Mouse (Mus musculus): Measurements from ENCODE around the gene Gm19668. TPM values are rescaled to one million over a fixed set of nuclear protein-coding genes. Genes with fewer than 3 reads are reported as not detected.
"Not testable (repeated sequence)": the region's sequence is repeated elsewhere in the genome, so short reads cannot be mapped to it uniquely, and the experiment has no call there.

Gene Gm19668
- total RNA-seq (2021) = not detected
- long read RNA-seq, experiment 1 = 0 reads
- long read RNA-seq, experiment 2 = 0 reads

DNA sequence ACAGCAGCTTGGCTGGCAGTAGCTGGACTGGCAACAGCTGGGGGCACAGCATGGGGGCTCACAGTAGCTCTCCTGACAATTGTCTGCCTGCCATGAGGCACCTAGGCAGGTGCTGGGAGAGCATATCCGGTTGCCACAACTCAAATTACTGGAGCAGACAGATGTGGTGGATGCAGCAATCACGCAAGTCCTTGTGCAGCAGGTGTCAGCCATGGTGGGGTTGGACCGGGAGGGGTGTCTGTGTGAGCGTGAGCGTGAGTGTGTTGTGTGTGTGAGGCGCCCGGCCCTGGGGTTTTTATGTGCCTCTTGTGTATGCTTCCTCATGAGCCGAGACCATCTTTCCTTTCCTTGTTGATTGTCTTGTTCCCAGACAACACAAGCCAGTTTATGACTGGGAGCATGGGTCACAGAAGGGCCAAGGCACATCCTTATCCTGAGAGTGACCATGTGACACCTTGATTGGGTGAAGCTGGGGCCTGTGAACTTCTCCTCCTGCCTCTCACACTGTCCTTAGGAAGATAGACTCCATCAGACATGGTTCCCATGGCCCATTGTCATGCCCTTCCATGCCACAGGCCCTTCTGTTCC is at the start of gene Gm19668:
Gene Gm19668, minus strand, starts transcription at position 213 of the 588 bp plus-strand sequence.
- no peak for DNase-seq

DNA sequence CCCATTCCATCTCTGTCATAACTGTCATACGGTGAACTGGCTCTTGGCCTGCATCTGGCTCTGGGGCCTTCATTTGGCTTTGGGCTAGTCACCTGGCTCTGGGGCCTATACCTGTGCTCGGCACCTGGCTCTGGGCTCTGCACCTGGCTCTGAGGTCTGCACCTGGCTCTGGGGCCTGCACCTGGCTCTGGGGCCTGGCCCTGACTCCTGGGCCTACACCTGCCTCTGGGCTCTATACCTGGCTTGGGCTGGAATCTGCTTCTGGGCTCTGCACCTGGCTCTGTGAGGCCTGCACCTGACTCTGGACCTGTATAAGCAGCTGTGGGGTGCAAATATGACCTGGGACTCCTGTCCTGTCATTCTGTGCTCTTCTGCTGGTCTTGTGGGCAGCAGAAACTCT is 48.6 kb upstream of the Gm19668 start:
- DNase-seq = no peak

DNA sequence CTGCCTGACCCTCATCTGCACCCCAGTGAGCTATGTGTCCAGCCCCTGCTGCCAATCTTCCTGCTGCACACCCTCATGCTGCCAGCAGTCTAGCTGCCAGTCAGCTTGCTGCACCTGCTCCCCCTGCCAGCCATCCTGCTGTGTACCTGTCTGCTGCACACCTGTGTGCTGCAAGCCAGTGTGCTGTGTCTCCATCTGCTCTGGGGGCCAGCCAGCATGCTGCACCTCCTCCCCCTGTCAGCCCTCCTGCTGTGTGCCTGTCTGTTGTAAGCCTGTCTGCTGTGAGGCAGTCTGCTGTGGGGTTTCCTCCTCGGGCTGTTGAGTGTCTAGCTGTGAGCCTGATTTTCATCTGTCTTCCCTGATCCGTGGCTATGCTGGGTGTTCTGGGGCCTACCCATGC is 48.0 kb upstream of the Gm19668 start:
- no peak for DNase-seq

DNA sequence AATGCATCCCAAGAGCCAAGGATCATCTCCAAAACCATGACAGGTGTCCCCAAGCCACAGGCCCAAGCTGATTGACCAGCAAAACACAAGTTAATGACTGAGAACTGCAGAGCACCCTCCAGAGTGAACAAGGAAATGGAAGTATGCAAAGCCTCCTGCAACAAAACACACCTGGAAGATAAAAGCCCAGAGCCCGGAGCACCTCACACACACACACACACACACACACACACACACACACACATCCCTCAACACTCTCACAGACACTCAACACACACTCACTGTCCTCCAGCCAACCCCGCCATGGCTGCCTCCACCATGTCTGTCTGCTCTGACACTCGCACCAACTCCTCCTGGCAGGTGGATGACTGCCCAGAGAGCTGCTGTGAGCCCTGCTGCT is 47.6 kb upstream of the Gm19668 start, which contains the start of gene Gm36176:
Gene Gm36176, plus strand, starts transcription at position 301 of the 400 bp plus-strand sequence.
- no peak for DNase-seq

DNA sequence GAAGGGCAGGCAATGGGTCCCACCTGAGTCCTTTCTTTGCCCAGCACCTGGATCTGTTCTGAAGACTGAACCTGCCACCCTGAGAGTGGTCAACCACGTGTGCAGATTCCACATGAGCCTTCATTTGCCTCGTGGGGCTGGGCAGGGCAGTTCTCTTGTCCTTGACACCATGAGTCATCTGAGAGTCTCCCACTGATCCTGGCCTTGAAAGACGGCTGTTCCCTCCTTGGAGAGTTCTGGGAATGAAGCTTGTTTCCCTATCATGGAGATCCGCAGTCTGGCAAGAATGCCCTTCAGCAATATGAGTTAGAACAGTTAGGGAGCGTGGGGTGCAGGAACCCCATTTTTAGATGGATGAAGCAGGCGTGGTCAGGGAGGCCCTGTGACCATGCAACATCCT is 40.1 kb upstream of the Gm19668 start:
- DNase-seq = no peak

DNA sequence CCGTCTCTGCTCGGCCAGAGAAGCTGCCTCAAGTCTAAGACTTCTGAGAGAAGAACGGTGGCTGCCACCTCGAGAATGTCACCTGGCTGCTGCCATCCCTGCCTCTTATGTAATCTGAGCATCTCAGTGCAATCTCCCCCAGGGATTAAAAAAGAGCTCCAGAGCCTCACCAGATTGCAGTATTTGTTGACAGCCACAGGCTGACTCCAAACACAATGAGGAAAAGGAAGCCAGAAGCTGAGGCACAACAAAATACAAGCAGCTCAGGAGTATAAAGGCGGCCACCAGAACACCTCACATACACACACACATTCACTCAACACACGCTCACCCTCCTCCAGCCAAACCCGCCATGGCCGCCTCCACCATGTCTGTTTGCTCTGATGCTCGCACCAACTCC is 36.7 kb upstream of the Gm19668 start, which contains the start of gene Krtap10-10:
Gene Krtap10-10, plus strand, starts transcription at position 301 of the 400 bp plus-strand sequence.
- no peak for DNase-seq

DNA sequence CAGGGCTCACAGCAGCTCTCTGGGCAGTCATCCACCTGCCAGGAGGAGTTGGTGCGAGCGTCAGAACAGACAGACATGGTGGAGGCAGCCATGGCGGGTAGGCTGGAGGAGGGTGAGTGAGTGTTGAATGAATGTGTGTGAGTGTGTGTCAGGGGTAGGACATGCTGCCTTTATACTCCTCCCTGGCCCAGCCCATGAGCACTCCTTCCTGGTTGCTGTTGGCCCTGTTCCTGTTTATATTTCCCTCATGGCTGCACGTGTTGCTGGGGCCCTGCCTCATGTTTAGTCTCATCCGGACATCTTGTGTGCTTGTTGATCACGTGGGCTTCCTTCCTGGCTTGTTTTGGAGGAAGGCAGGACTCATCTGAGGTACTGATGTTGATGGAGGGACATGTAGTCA is 28.0 kb upstream of the Gm19668 start, which contains the start of gene Krtap10-4:
Gene Krtap10-4, minus strand, starts transcription at position 145 of the 400 bp plus-strand sequence.
- DNase-seq = no peak

DNA sequence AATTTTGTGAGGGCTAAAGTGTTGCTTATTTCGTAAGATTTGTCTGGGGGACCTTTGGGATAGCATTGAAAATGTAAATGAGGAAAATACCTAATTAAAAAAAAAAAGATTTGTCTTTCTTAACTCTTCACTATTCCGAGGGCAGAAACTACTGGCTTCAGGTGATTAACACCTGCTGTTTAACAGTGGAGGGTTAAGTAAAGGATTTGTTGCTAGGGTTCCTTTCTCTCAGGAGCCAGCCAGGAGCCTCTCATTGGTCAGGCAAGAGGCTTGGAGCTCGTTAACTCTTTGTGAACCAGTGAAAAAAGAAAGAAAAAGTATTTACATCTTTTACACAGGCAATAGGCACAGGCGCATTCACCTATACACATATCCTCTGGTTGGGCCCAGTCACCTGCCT is 20.3 kb upstream of the Gm19668 start:
- DNase-seq = no peak

DNA sequence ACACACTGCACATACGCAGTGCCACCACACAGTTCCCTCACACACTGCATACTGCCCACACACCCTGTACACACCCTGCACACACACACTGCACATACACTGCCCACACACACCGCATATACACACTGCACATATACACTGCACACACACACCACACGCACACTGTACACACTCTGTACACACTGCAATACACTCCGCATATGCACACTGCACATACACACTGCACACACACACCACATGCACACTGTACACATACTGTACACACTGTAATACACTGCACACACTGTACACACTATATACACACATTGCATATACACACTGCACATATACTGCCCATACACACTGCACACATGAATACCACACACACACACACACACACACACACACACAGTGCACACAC is 19.6 kb upstream of the Gm19668 start:
- DNase-seq = no peak

DNA sequence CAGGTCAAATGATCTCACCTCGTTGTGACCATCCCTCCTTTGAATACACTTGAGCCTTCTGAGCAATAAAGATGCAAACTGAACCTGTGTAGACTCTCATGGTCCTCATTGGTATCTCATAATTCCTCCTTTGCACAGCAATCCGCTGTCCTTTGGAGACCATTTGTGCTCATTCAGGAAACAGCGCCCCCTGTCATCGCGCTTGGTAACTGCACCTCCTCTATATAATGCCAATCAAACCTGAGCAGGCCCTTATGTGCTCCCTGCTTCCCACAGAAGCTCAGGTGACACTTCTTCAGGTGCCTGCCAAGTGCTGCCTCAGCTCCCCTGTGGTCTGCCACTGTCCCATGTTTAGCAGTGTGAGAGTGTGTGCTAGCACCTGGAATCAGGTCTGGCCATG is 16.6 kb upstream of the Gm19668 start:
- no peak for DNase-seq

DNA sequence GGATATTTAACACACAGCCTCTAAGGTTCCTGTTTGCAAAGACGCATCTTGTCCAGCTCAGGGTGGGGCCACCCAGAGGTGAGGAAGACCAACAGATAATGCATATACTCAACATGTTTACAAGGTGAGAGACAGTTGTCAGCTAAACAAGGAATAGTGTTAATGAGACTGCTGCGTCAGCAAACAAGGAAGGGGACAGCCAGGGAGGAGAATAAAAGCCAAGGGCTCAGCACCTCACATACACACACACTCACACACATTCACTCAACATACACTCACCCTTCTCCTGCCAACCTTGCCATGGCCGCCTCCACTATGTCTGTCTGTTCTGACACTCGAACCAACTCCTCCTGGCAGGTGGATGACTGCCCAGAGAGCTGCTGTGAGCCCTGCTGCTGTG is 15.4 kb upstream of the Gm19668 start, which contains the start of gene Gm2696:
Gene Gm2696, plus strand, starts transcription at position 301 of the 400 bp plus-strand sequence.
- no peak for DNase-seq

DNA sequence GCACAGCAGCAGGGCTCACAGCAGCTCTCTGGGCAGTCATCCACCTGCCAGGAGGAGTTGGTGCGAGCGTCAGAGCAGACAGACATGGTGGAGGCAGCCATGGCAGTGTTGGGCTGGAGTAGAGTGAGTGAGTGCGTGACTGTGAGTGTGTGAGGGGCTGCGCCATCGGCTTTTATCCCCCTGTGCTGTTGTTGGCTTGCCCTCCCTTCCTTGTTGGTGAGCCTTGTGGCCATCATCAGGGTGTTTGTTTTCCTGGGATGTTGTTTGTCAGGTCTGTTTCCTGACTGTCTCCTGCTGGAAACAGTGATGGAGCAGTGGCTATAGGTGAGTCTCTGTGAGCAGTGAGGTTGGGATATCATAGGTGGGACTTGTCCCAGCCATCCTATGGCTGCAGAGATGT is 12.8 kb upstream of the Gm19668 start, which contains the start of gene Gm9507:
Gene Gm9507, minus strand, starts transcription at position 101 of the 400 bp plus-strand sequence.
- no peak for DNase-seq

DNA sequence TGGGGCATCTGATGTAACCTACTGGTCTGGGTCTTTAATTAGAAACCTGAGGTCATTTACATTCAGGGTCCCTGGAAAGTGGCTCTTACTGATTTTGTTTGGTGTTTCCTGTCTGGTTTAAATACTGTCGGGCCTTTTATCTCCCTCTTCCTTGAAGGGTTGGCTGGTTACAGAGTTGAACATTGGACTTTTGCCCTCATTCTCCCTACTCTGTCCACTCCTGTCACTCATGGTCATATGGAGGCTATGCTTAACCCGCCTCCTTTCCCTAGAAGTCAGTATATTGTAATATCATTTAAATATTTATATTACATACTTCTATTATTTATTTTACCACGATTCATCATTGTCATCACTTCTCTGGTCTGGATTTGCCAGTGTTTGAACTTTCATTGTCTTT is 5.2 kb upstream of the Gm19668 start:
- no peak for DNase-seq

DNA sequence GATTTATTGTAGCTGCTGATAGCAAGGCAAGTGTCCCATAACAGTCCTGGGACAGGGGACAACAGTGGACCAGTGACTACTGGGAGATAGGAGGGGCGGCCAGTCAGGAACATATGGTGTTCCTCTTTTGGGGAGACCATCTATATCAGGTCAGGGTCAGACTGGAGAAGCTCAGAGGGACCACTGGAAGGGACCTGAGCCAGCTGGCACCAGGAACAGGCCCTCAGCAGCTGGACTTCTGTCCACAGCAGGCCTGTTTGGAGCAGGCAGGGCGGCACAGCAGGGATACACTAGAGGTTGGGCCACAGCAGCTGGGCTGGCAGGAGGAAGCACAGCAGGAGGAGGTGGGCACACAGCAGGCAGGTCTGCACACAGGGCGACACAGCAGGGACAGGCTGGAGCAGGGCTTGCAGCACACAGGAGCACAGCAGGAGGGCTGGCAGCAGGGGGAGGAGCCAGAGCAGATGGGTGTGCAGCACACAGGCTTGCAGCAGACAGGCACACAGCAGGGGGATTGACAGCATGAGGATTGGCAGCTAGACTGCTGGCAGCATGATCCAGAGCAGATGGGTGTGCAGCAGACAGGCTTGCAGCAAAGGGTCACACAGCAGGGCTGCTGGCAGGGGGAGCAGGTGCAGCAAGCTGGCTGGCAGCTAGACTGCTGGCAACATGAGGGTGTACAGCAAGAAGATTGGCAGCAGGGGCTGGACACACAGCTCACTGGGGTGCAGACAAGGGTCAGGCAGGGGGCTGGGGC is 591 bp downstream of the Gm19668 start:
- DNase-seq = not testable (repeated sequence)

DNA sequence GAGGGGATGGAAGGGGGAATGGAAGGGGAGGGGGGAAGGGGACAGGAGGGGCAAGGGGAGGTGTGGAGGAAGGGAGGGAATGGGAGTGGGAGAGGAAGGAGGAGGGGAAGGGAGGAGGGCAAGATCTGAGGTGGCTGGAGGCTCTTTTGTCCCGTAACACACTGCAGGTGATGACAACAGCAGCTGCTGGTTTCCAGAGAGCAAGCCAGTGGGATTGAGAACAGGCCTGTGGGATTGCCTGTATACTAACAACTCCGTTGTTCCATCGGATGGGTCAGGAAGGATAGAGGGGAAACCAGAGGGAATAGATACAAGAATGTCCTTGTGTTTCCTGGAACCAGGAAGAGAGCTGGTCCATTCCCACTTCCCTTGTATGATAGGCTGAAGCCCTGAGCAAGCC is 1.3 kb downstream of the Gm19668 start:
- no peak for DNase-seq

DNA sequence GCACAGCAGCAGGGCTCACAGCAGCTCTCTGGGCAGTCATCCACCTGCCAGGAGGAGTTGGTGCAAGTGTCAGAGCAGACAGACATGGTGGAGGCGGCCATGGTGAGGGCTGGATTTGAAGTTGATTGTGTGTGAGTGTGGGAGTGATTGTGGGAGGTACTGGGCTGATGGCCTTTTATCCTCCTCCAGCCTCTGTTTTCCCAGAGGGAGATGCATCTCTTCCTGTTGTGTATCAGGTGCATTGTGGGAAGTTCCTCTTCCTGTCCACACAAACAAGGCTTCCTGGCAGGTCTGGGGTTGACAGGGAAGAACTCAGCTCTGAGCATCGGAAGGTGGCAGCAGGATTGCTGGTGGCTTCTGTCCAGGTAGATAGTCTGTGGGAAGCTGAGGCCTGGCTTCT is 4.0 kb downstream of the Gm19668 start, which contains the start of gene Gm9639:
Gene Gm9639, minus strand, starts transcription at position 101 of the 400 bp plus-strand sequence.
- no peak for DNase-seq

DNA sequence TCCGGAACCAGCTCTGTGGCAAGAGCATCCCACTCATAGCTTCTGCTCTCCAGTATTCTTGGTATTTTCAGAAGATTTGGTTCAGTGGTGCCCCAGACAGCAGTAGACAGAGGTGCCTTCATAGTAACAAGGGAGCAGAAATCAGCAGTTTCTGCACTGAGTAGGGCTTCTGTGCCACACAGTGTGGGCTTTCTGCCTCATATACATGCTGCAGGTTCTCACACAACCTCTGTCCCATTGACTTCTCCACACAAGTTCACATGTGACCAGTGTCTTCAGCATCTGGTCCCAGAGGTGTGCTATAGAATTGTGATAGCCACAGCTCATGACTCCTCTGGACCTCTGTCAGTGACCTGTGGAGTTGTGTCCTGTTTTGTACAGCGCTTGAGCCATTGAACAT is 10.3 kb downstream of the Gm19668 start:
- DNase-seq = no peak

DNA sequence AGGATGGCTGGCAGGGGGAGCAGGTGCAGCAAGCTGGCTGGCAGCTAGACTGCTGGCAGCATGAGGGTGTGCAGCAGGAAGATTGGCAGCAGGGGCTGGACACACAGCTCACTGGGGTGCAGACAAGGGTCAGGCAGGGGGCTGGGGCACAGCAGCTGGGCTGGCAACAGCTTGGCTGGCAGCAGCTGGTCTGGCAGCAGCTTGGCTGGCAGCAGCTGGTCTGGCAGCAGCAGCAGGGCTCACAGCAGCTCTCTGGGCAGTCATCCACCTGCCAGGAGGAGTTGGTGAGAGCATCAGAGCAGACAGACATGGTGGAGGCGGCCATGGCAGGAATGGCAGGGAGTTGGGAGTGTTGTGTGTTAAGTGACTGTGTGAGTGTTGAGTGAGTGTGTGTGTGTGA is 11.1 kb downstream of the Gm19668 start, which contains the start of gene Gm7137:
Gene Gm7137, minus strand, starts transcription at position 325 of the 400 bp plus-strand sequence.
- DNase-seq = not testable (repeated sequence)

DNA sequence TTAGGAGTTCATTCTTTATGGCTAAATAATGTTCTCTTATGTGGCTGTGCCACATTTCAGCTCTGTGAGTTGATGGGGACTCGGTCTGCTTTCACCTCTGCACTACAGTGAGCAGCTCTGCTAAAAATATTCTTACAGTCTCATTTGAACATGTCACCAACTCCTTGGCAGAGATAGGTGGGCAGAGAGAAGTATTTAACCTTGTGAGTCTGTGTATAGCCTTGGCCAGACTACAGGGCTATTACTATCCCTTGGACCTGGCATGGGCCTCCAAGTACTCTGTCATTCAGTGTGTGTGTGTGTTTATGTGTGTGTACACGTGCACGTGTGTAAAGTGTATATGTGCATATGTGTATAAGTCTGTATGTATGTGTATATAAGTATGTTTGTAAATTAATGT is 15.5 kb downstream of the Gm19668 start:
- DNase-seq = not testable (repeated sequence)

DNA sequence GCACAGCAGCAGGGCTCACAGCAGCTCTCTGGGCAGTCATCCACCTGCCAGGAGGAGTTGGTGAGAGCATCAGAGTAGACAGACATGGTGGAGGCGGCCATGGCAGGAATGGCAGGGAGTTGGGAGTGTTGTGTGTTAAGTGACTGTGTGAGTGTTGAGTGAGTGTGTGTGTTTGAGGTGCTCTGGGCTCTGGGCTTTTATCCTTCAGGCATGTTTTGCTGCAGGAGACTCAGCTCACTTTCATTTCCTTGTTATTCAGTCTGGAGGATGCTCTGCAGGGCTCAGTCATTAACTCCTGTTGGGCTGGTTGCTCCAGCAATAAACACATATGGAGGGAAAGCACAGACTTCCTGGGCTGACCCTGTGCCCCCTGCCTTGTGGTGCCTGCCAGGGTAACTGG is 16.5 kb downstream of the Gm19668 start, which contains the start of gene Gm3250:
Gene Gm3250, minus strand, starts transcription at position 101 of the 400 bp plus-strand sequence.
- not testable (repeated sequence) for DNase-seq

DNA sequence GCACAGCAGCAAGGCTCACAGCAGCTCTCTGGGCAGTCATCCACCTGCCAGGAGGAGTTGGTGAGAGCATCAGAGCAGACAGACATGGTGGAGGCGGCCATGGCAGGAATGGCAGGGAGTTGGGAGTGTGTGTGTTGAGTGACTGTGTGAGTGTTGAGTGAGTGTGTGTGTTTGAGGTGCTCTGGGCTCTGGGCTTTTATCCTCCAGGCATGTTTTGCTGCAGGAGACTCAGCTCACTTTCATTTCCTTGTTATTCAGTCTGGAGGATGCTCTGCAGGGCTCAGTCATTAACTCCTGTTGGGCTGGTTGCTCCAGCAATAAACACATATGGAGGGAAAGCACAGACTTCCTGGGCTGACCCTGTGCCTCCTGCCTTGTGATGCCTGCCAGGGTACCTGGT is 22.1 kb downstream of the Gm19668 start, which contains the start of gene Gm7138:
Gene Gm7138, minus strand, starts transcription at position 101 of the 400 bp plus-strand sequence.
- not testable (repeated sequence) for DNase-seq

DNA sequence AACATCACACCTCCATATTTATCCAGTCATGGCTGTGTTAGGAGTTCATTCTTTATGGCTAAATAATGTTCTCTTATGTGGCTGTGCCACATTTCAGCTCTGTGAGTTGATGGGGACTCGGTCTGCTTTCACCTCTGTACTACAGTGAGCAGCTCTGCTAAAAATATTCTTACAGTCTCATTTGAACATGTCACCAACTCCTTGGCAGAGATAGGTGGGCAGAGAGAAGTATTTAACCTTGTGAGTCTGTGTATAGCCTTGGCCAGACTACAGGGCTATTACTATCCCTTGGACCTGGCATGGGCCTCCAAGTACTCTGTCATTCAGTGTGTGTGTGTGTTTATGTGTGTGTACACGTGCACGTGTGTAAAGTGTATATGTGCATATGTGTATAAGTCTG is 26.8 kb downstream of the Gm19668 start:
- not testable (repeated sequence) for DNase-seq

DNA sequence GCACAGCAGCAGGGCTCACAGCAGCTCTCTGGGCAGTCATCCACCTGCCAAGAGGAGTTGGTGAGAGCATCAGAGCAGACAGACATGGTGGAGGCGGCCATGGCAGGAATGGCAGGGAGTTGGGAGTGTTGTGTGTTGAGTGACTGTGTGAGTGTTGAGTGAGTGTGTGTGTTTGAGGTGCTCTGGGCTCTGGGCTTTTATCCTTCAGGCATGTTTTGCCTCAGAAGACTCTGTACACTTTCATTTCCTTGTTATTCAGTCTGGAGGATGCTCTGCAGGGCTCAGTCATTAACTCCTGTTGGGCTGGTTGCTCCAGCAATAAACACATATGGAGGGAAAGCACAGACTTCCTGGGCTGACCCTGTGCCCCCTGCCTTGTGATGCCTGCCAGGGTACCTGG is 27.7 kb downstream of the Gm19668 start, which contains the start of gene Gm3238:
Gene Gm3238, minus strand, starts transcription at position 101 of the 400 bp plus-strand sequence.
- DNase-seq = not testable (repeated sequence)

All from gastrocnemius, postnatal 10 days (tissue).